Mouse (Mus musculus): ENCODE results near the gene Tmem246. TPM values are rescaled to one million over a fixed set of nuclear protein-coding genes. Genes with fewer than 3 reads are reported as not detected.
A peak's percentile ranks its signal among the peaks of the same experiment; 100 is the strongest.
"Not testable (repeated sequence)": the region's sequence is repeated elsewhere in the genome, so short reads cannot be mapped to it uniquely, and the experiment has no call there.

The Tmem246 gene
- polyA plus RNA-seq, 1 experiment from 2014 or later, result 17.3 TPM

GRCm38 (mm10) chr4:49623916-49624315, 26.2 kb upstream of the Tmem246 start:
- DNase-seq (ENCODE audit: low spot score), result no peak
- Histone ChIP-seq H3K4me2 (ENCODE audit: low read depth, low read length, severe bottlenecking) (no peak overlapping the region), H3K36me3 (ENCODE audit: control insufficient read depth, insufficient read depth, low read length) (no peaks in the 10 kb centered on the region), H3K27ac (ENCODE audit: low read depth, low read length) (no peak overlapping the region), H3K4me1 (replicated peaks; ENCODE audit: control insufficient read depth, insufficient read depth, low read length) (no peaks in the 10 kb centered on the region), H3K27me3 (ENCODE audit: control insufficient read depth, insufficient read depth, low read length) (no peaks in the 10 kb centered on the region), H3K4me3 (ENCODE audit: low read depth, low read length) (no peak overlapping the region), H3K9ac (ENCODE audit: low read length) (no peak overlapping the region), H3K9me3 (ENCODE audit: control insufficient read depth, low read length) (no peaks in the 10 kb centered on the region)
- WGBS, result 89% methylated on average over 4 of the region's 4 CpGs
- no peak for ATAC-seq (replicated peaks; ENCODE audit: low FRiP score)

DNA sequence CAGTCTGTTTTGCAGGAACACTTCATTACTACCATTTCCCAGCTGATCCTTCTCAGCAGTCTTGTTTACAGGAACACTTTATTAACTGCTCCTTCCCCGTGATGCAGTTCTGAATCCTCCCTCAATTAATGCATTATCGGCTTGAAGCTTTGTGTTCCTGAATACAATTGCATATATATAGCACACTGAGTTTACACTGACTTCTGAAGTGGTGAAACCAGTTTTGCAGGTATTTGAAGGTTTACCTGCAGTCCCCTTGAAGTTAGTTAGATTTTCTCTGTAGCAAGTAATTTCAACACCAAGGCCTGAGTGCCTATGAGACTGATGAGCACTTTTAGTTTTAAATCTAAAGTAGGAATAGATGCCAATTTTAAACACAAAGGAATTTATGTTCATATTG, 24.6 kb upstream of the Tmem246 start:
- H3K36me3 ChIP-seq (ENCODE audit: control insufficient read depth, insufficient read depth, low read length), result no peaks in the 10 kb centered on the region
- H3K27ac ChIP-seq (ENCODE audit: low read depth, low read length), result no peak overlapping the region
- H3K4me3 ChIP-seq (ENCODE audit: low read depth, low read length), result no peak overlapping the region
- H3K4me2 ChIP-seq (ENCODE audit: low read depth, low read length, severe bottlenecking), result no peak overlapping the region
- DNase-seq (ENCODE audit: low spot score), result no peak
- H3K4me1 ChIP-seq (replicated peaks; ENCODE audit: control insufficient read depth, insufficient read depth, low read length), result no peaks in the 10 kb centered on the region
- ATAC-seq (replicated peaks; ENCODE audit: low FRiP score), result no peak
- no peaks in the 10 kb centered on the region for H3K27me3 ChIP-seq (ENCODE audit: control insufficient read depth, insufficient read depth, low read length)
- 84% methylated on average over 2 of the region's 2 CpGs for WGBS
- H3K9ac ChIP-seq (ENCODE audit: low read length), result no peak overlapping the region
- no peaks in the 10 kb centered on the region for H3K9me3 ChIP-seq (ENCODE audit: control insufficient read depth, low read length)

GRCm38 (mm10) chr4:49619861-49620260, 22.2 kb upstream of the Tmem246 start:
- H3K9me3 ChIP-seq (ENCODE audit: control insufficient read depth, low read length); H3K27ac ChIP-seq (ENCODE audit: low read depth, low read length); H3K9ac ChIP-seq (ENCODE audit: low read length); H3K36me3 ChIP-seq (ENCODE audit: control insufficient read depth, insufficient read depth, low read length); H3K4me2 ChIP-seq (ENCODE audit: low read depth, low read length, severe bottlenecking); ATAC-seq (replicated peaks; ENCODE audit: low FRiP score); H3K4me1 ChIP-seq (replicated peaks; ENCODE audit: control insufficient read depth, insufficient read depth, low read length); DNase-seq (ENCODE audit: low spot score); H3K4me3 ChIP-seq (ENCODE audit: low read depth, low read length); H3K27me3 ChIP-seq (ENCODE audit: control insufficient read depth, insufficient read depth, low read length): not testable (repeated sequence)
- 91% methylated on average over 7 of the region's 7 CpGs for WGBS

- H3K4me1 ChIP-seq (replicated peaks; ENCODE audit: control insufficient read depth, insufficient read depth, low read length), result no peaks in the 10 kb centered on the region
- H3K27ac ChIP-seq (ENCODE audit: low read depth, low read length), result no peak overlapping the region
- ATAC-seq (replicated peaks; ENCODE audit: low FRiP score), result no peak
- H3K27me3 ChIP-seq (ENCODE audit: control insufficient read depth, insufficient read depth, low read length), result no peaks in the 10 kb centered on the region
- 93% methylated on average over 10 of the region's 10 CpGs for WGBS
- no peak overlapping the region for H3K4me2 ChIP-seq (ENCODE audit: low read depth, low read length, severe bottlenecking)
- no peak for DNase-seq (ENCODE audit: low spot score)
- no peaks in the 10 kb centered on the region for H3K36me3 ChIP-seq (ENCODE audit: control insufficient read depth, insufficient read depth, low read length)
- no peaks in the 10 kb centered on the region for H3K9me3 ChIP-seq (ENCODE audit: control insufficient read depth, low read length)
- H3K9ac ChIP-seq (ENCODE audit: low read length), result no peak overlapping the region
- H3K4me3 ChIP-seq (ENCODE audit: low read depth, low read length), result no peak overlapping the region
Observed at GRCm38 (mm10) chr4:49616924-49617323, 19.2 kb upstream of the Tmem246 start.

GRCm38 (mm10) chr4:49605459-49605858, 7.8 kb upstream of the Tmem246 start:
- ATAC-seq (replicated peaks; ENCODE audit: low FRiP score), result no peak
- no peak overlapping the region for H3K4me3 ChIP-seq (ENCODE audit: low read depth, low read length)
- WGBS, result 81% methylated on average over 1 of the region's 1 CpGs
- DNase-seq (ENCODE audit: low spot score), result no peak
- H3K27ac ChIP-seq (ENCODE audit: low read depth, low read length), result no peak overlapping the region
- no peaks in the 10 kb centered on the region for H3K4me1 ChIP-seq (replicated peaks; ENCODE audit: control insufficient read depth, insufficient read depth, low read length)
- H3K9me3 ChIP-seq (ENCODE audit: control insufficient read depth, low read length), result no peaks in the 10 kb centered on the region
- H3K9ac ChIP-seq (ENCODE audit: low read length), result no peak overlapping the region
- no peaks in the 10 kb centered on the region for H3K36me3 ChIP-seq (ENCODE audit: control insufficient read depth, insufficient read depth, low read length)
- no peak overlapping the region for H3K4me2 ChIP-seq (ENCODE audit: low read depth, low read length, severe bottlenecking)
- no peaks in the 10 kb centered on the region for H3K27me3 ChIP-seq (ENCODE audit: control insufficient read depth, insufficient read depth, low read length)

- no peak overlapping the region for H3K27ac ChIP-seq (ENCODE audit: low read depth, low read length)
Observed at GRCm38 (mm10) chr4:49604616-49605015, 6.9 kb upstream of the Tmem246 start.

GRCm38 (mm10) chr4:49604016-49604546, 6.4 kb upstream of the Tmem246 start:
- ATAC-seq (replicated peaks; ENCODE audit: low FRiP score), result no peak
- no peaks in the 10 kb centered on the region for H3K36me3 ChIP-seq (ENCODE audit: control insufficient read depth, insufficient read depth, low read length)
- DNase-seq (ENCODE audit: low spot score), result no peak
- no peaks in the 10 kb centered on the region for H3K27me3 ChIP-seq (ENCODE audit: control insufficient read depth, insufficient read depth, low read length)
- no peaks in the 10 kb centered on the region for H3K4me1 ChIP-seq (replicated peaks; ENCODE audit: control insufficient read depth, insufficient read depth, low read length)
- H3K9ac ChIP-seq (ENCODE audit: low read length), result no peak overlapping the region
- no peak overlapping the region for H3K4me2 ChIP-seq (ENCODE audit: low read depth, low read length, severe bottlenecking)
- no peak overlapping the region for H3K27ac ChIP-seq (ENCODE audit: low read depth, low read length)
- WGBS, result 70% methylated on average over 1 of the region's 1 CpGs
- H3K4me3 ChIP-seq (ENCODE audit: low read depth, low read length), result no peak overlapping the region
- H3K9me3 ChIP-seq (ENCODE audit: control insufficient read depth, low read length), result no peaks in the 10 kb centered on the region

More at GRCm38 (mm10) chr4:49604616-49605015, 6.9 kb upstream of the Tmem246 start:
- H3K9ac ChIP-seq (ENCODE audit: low read length), result no peak overlapping the region
- no peak overlapping the region for H3K4me3 ChIP-seq (ENCODE audit: low read depth, low read length)
- H3K4me2 ChIP-seq (ENCODE audit: low read depth, low read length, severe bottlenecking), result no peak overlapping the region
- 85% methylated on average over 5 of the region's 5 CpGs for WGBS
- no peaks in the 10 kb centered on the region for H3K4me1 ChIP-seq (replicated peaks; ENCODE audit: control insufficient read depth, insufficient read depth, low read length)
- no peaks in the 10 kb centered on the region for H3K36me3 ChIP-seq (ENCODE audit: control insufficient read depth, insufficient read depth, low read length)
- DNase-seq (ENCODE audit: low spot score), result no peak
- no peak for ATAC-seq (replicated peaks; ENCODE audit: low FRiP score)
- no peaks in the 10 kb centered on the region for H3K9me3 ChIP-seq (ENCODE audit: control insufficient read depth, low read length)
- H3K27me3 ChIP-seq (ENCODE audit: control insufficient read depth, insufficient read depth, low read length), result no peaks in the 10 kb centered on the region

- no peak overlapping the region for H3K4me3 ChIP-seq (ENCODE audit: low read depth, low read length)
- WGBS, result 87% methylated on average over 2 of the region's 2 CpGs
- no peaks in the 10 kb centered on the region for H3K4me1 ChIP-seq (replicated peaks; ENCODE audit: control insufficient read depth, insufficient read depth, low read length)
- no peak overlapping the region for H3K4me2 ChIP-seq (ENCODE audit: low read depth, low read length, severe bottlenecking)
- ATAC-seq (replicated peaks; ENCODE audit: low FRiP score), result no peak
- no peak overlapping the region for H3K9ac ChIP-seq (ENCODE audit: low read length)
- DNase-seq (ENCODE audit: low spot score), result no peak
- no peaks in the 10 kb centered on the region for H3K27me3 ChIP-seq (ENCODE audit: control insufficient read depth, insufficient read depth, low read length)
- no peaks in the 10 kb centered on the region for H3K9me3 ChIP-seq (ENCODE audit: control insufficient read depth, low read length)
- H3K36me3 ChIP-seq (ENCODE audit: control insufficient read depth, insufficient read depth, low read length), result no peaks in the 10 kb centered on the region
- no peak overlapping the region for H3K27ac ChIP-seq (ENCODE audit: low read depth, low read length)
Observed at GRCm38 (mm10) chr4:49603161-49603560, 5.5 kb upstream of the Tmem246 start.

DNA sequence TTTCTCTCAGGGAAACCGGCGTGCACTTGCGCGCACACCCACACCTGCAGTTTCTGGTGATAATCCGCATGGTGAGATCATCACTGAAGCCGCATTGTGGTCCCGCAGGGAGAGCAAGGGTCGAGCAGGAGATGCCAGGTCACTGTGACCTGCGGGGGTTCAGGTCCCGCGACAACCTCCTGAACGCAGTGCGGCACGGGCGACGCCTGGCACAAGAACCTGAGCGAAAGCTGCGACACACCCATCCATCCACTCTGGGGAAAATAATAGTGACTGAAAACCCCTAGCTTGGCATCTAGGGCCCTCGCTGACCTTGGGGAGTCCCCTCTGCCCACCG, 862 bp downstream of the Tmem246 start:
- ATAC-seq (replicated peaks; ENCODE audit: low FRiP score) (no peak; the same call in 1 of the 2 replicates), DNase-seq (ENCODE audit: low spot score) (peak; percentile 68)
- Histone ChIP-seq H3K4me2 (ENCODE audit: low read depth, low read length, severe bottlenecking) (peak overlapping the region; percentile 84), H3K9ac (ENCODE audit: low read length) (peak overlapping the region; percentile 78), H3K4me3 (ENCODE audit: low read depth, low read length) (peak overlapping the region; percentile 75), H3K27me3 (ENCODE audit: control insufficient read depth, insufficient read depth, low read length) (no peaks in the 10 kb centered on the region), H3K4me1 (replicated peaks; ENCODE audit: control insufficient read depth, insufficient read depth, low read length) (no peaks in the 10 kb centered on the region), H3K27ac (ENCODE audit: low read depth, low read length) (no peak overlapping the region), H3K9me3 (ENCODE audit: control insufficient read depth, low read length) (no peaks in the 10 kb centered on the region), H3K36me3 (ENCODE audit: control insufficient read depth, insufficient read depth, low read length) (no peaks in the 10 kb centered on the region)
- WGBS, result 2% methylated on average over 20 of the region's 20 CpGs

All from forebrain, embryonic 11.5 days (tissue).